Mouse (Mus musculus): Measurements from ENCODE around the gene 2010106E10Rik.

- TF ChIP-seq CTCF (IDR thresholded peaks at IDR 0.05; ENCODE audit: borderline replicate concordance, control insufficient read depth, extremely low read depth, insufficient read depth, low read length, poor library complexity): no peak
- TF ChIP-seq POLR2A (IDR thresholded peaks at IDR 0.05; ENCODE audit: control insufficient read depth, extremely low read depth, insufficient read depth, low read length, poor library complexity): no peak
Observed at GRCm38 (mm10) chrX:112567716-112568115, 72.6 kb downstream of the 2010106E10Rik start.
